Mouse (Mus musculus) heart, adult 2 months (tissue): Measurements from ENCODE around the gene Cnot10.

Source experiments
- CTCF ChIP-seq: fragments of 200-600 bp; IDR thresholded peaks from 2 replicates; pipeline ENCODE4 v1.8.1; 2022; ENCODE audit warnings: antibody characterized with exemption, mild to moderate bottlenecking, moderate library complexity
- EP300 ChIP-seq: fragments of 200-500 bp; IDR thresholded peaks from 2 replicates; pipeline ENCODE4 v1.6.1; 2011; ENCODE audit warnings: low read depth, low read length, control low read depth; ENCODE audit not compliant: insufficient read depth
- POLR2A ChIP-seq: fragments of 200-500 bp; IDR thresholded peaks from 2 replicates; pipeline ENCODE4 v1.6.1; 2011; ENCODE audit warnings: mild to moderate bottlenecking, low read depth, low read length, control low read depth; ENCODE audit not compliant: insufficient read depth

GRCm38 (mm10) chr9:114563761-114564606 is 76.0 kb downstream of the Cnot10 start, which contains the start of gene Trim71:
- TF ChIP-seq EP300 (no peak), CTCF (no peak), POLR2A (no peak)
